Comparison of ENCODE assay signal across 13 mouse cellular contexts in genomic region chr2:49628094-49628705, GRCm38 (mm10). TPM values are rescaled to one million over a fixed set of nuclear protein-coding genes. Genes with fewer than 3 reads are reported as not detected.
DNase-seq lines count a peak whose midpoint lies in the region; ATAC-seq lines count a peak whose summit lies in the region.
"Had no signal": no experiment of that assay in that cellular context is flagged by ENCODE, and none has a peak within 500 bp of the region (broad histone marks: within the 10 kb centered on the region; RNA-seq: fewer than 3 reads in every experiment).

No protein-coding gene starts in this region.

- peaks cover 63% of the 10 kb centered on the region for H3K4me1 ChIP-seq in hindbrain, embryonic 15.5 days (replicated peaks)
- H3K4me1 ChIP-seq in hindbrain, embryonic 12.5 days, result peaks cover 53% of the 10 kb centered on the region
- H3K4me1 ChIP-seq in forebrain, embryonic 16.5 days (replicated peaks; ENCODE audit: control insufficient read depth, insufficient read depth, low read length), result peaks cover 47% of the 10 kb centered on the region
- H3K4me1 ChIP-seq: liver, embryonic 13.5 days had no signal

- peak; percentile 25 for DNase-seq in Muller cell, postnatal 12 days (ENCODE audit: inconsistent ontology term)
- peak; percentile 80 to 83 for DNase-seq in cerebellum, adult 18-20 months
- no peak for DNase-seq in gastrocnemius, adult 18-20 months (ENCODE audit: low spot score)
- DNase-seq in adrenal gland, postnatal 10 days, result no peak
- DNase-seq in frontal cortex, postnatal 14 days (ENCODE audit: low spot score in 2 of 2), result no peak
- DNase-seq: adrenal gland, postnatal 36 days; liver, embryonic 13.5 days; right cerebral cortex, postnatal 14 days had no signal

- peak; percentile 27; the same call in 1 of the 2 replicates for ATAC-seq in hindbrain, embryonic 15.5 days (ENCODE audit: low FRiP score, low read depth)
- no peak for ATAC-seq in hindbrain, embryonic 12.5 days (ENCODE audit: low FRiP score)
- ATAC-seq in forebrain, embryonic 16.5 days, result peak; percentile 45
- ATAC-seq: intestine, embryonic 16.5 days had no signal

- 0 out of 2 replicates have a peak overlapping the region, but pooled peaks have one; percentile 4 for H3K4me2 ChIP-seq in hindbrain, embryonic 15.5 days
- H3K4me2 ChIP-seq in hindbrain, embryonic 12.5 days (replicated peaks), result no peak overlapping the region
- H3K4me2 ChIP-seq in forebrain, embryonic 16.5 days (ENCODE audit: low read length), result peak overlapping the region; percentile 39
- H3K4me2 ChIP-seq: liver, embryonic 13.5 days had no signal

- no peak overlapping the region for H3K4me3 ChIP-seq in hindbrain, embryonic 15.5 days
- H3K4me3 ChIP-seq in hindbrain, embryonic 12.5 days, result no peak overlapping the region
- no peak overlapping the region for H3K4me3 ChIP-seq in forebrain, embryonic 16.5 days (replicated peaks; ENCODE audit: low read length)
- H3K4me3 ChIP-seq: liver, embryonic 13.5 days had no signal

- H3K36me3 ChIP-seq in hindbrain, embryonic 15.5 days, result 0 out of 2 replicates have a peak, but pooled peaks cover 3% of the 10 kb centered on the region
- 0 out of 2 replicates have a peak, but pooled peaks cover 6% of the 10 kb centered on the region for H3K36me3 ChIP-seq in hindbrain, embryonic 12.5 days
- no peaks in the 10 kb centered on the region for H3K36me3 ChIP-seq in forebrain, embryonic 16.5 days (ENCODE audit: control insufficient read depth, insufficient read depth)
- H3K36me3 ChIP-seq: liver, embryonic 13.5 days had no signal

- H3K27me3 ChIP-seq in hindbrain, embryonic 15.5 days, result no peaks in the 10 kb centered on the region
- no peaks in the 10 kb centered on the region for H3K27me3 ChIP-seq in hindbrain, embryonic 12.5 days
- H3K27me3 ChIP-seq in forebrain, embryonic 16.5 days (replicated peaks; ENCODE audit: control insufficient read depth, insufficient read depth, low read length), result no peaks in the 10 kb centered on the region
- H3K27me3 ChIP-seq: liver, embryonic 13.5 days had no signal

- H3K27ac ChIP-seq in hindbrain, embryonic 15.5 days (replicated peaks), result peak overlapping the region; percentile 54
- no peak overlapping the region for H3K27ac ChIP-seq in hindbrain, embryonic 12.5 days
- H3K27ac ChIP-seq in forebrain, embryonic 16.5 days (ENCODE audit: low read length), result peak overlapping the region; percentile 89
- H3K27ac ChIP-seq: liver, embryonic 13.5 days; macrophage had no signal

- no peaks in the 10 kb centered on the region for H3K9me3 ChIP-seq in hindbrain, embryonic 15.5 days
- H3K9me3 ChIP-seq in hindbrain, embryonic 12.5 days (replicated peaks), result no peaks in the 10 kb centered on the region
- no peaks in the 10 kb centered on the region for H3K9me3 ChIP-seq in forebrain, embryonic 16.5 days (ENCODE audit: control insufficient read depth, low read length)
- H3K9me3 ChIP-seq: liver, embryonic 13.5 days had no signal

- 67% methylated on average over 6 of the region's 6 CpGs for WGBS in hindbrain, embryonic 15.5 days
- WGBS in hindbrain, embryonic 12.5 days, result 84% methylated on average over 6 of the region's 6 CpGs
- WGBS in forebrain, embryonic 16.5 days, result 49% methylated on average over 6 of the region's 6 CpGs

- H3K9ac ChIP-seq in hindbrain, embryonic 15.5 days, result no peak overlapping the region
- H3K9ac ChIP-seq in hindbrain, embryonic 12.5 days, result no peak overlapping the region
- H3K9ac ChIP-seq in forebrain, embryonic 16.5 days (replicated peaks; ENCODE audit: low read depth, low read length), result no peak overlapping the region
- H3K9ac ChIP-seq: liver, embryonic 13.5 days had no signal

RNA-seq across cellular contexts. Expression of gene Kif5c, which starts 9.1 kb away (rescaled TPM):
- 179 and 188 TPM in 2 replicates for polyA plus RNA-seq in hindbrain, embryonic 15.5 days (2015; fragmentation: Nextera tagmentation; extraction: Ambion mirVana)
- 153 and 157 TPM in 2 replicates for polyA plus RNA-seq in hindbrain, embryonic 12.5 days (2016; fragmentation: Nextera tagmentation; extraction: Ambion mirVana)
- 173 and 180 TPM in 2 replicates for polyA plus RNA-seq in forebrain, embryonic 16.5 days (2015; fragmentation: Nextera tagmentation; extraction: Ambion mirVana)
- total RNA-seq in gastrocnemius, adult 18-20 months (2021), result under 1 TPM; 0.40 to 0.68 TPM
- total RNA-seq in adrenal gland, postnatal 10 days (2021), result 10 to 100 TPM in 1 of 2 experiments, 1 to 10 TPM in 1; 8.2 to 14.3 TPM

Comparison
In these comparisons a context has a peak if more than half of its experiments do, and no peak if none do; other contexts are left out.
1. DNase-seq: peak in Muller cell, postnatal 12 days (single experiment) and cerebellum, adult 18-20 months (2 of 2); none in gastrocnemius, adult 18-20 months (single experiment), adrenal gland, postnatal 10 days (single experiment) and frontal cortex, postnatal 14 days (0 of 2).